Mouse (Mus musculus): ENCODE results near the gene Pard6b.
A peak's percentile ranks its signal among the peaks of the same experiment; 100 is the strongest.

The Pard6b gene

DNA sequence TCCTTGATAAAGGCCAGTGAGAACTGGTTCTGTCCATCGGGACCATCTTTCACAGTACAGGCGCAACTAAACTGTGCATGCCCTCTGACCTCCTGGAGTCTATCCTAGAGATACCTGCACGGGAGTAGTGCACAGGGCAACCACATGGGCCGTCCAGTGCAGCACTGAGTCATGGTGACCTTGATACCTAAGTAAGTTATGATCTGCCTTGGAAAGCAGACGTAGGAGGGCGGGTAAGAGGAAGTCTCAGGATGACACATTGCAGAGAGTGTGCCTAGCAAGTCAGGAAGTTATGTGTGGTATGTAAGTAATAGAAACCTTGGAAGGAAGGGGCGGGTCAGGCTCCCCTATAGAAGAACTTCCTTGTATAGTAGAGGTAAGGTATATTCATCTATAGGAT lies 15.3 kb upstream of the Pard6b start:
- DNase-seq: no peak

DNA sequence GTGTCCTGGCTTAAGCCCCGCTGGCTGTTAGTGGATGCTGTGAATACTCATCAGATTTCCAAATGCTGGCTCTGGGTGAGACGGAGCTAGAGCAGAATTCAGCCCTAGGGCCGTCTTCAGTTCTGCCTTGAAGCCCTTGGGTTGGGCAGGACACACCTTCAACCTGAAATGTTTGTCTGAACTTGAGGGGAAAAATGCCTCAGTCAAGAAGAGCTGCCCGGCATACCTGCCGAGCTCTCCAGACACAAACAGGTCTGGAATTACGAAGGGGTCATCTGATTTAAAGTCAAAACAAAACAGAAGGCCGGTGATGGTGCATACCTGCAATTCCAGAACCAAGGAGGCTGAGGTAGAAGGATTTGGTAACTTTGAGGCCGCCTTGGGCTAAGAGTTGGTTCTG lies 14.0 kb upstream of the Pard6b start:
- no peak for DNase-seq

DNA sequence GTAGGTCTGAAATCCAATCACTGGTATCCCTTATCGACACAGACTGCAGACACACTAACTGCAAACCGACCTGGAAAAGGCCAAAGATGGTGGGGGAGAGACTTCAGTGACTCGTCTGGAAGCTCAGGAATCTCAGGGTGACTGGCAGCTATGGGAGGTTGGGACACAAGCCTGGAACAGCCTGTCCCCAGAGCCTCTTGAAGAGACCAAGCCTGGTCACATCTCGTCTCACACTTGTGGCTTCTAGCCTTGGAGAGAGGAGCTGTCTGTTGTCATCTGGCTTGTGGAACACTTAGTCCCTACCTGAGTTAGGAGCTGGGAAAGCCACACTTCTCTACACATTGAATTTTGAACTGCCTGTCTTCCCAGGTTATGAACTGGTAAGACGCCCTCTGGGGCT lies 10.4 kb upstream of the Pard6b start:
- DNase-seq: no peak

GRCm38 (mm10) chr2:168072436-168073131 lies 8.2 kb upstream of the Pard6b start:
- no peak for DNase-seq

DNA sequence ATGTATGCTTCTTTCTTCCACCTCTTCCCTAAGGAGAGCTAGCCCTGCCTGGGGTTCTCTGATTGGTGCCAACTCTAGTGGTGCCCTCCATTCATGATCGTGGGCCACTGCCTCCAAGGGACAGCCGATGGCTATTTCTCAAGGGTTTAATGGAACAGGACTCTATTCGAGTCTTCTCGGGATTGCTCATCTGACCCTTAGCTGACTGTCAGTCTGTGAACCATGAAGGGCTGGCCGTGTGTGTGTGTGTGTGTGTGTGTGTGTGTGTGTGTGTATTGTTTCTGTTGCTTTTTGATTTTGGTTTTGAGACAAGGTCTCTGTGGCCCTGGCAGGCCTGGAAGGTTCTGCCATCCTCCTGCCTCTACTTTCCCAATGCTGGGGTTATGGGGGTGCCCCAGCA lies 7.1 kb upstream of the Pard6b start:
- no peak for DNase-seq

- peak; percentile 59 for DNase-seq
These were observed 6.3 kb upstream of the Pard6b start for GRCm38 (mm10) chr2:168074457-168074856.

DNA sequence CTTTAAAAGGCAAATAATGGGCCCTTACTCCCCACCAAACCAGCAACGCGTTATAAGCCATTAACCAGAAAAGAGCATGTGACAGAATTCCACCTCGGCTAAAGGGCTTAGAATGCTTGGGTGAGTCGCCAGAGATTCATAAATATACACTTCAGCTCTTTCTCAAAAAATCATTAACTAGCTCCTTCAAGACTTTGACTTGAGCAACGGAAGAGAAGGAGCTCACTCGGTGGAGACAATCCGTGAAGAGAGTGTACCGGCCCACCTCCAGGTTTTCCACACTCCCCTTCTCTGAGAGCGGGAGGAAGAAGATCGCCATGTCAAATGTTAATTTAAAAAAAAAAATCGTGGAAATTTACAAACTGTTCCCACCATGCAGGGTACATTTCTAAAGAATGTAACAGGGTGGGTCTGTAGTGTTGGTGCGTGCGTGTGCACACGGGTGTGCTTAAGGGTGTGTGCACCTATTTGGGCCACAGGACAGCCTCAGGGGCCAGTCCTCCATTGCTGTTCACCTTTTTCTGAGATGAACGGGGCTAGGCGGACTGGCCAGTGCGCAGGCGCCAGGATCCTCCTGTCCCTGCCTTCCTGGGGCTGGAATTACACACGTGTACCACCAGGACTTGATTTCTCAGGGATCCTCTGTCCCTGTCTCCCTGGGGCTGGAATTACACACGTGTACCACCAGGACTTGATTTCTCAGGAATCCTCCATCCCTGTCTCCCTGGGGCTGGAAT lies 3.8 kb upstream of the Pard6b start:
- peak; percentile 78 for DNase-seq

DNA sequence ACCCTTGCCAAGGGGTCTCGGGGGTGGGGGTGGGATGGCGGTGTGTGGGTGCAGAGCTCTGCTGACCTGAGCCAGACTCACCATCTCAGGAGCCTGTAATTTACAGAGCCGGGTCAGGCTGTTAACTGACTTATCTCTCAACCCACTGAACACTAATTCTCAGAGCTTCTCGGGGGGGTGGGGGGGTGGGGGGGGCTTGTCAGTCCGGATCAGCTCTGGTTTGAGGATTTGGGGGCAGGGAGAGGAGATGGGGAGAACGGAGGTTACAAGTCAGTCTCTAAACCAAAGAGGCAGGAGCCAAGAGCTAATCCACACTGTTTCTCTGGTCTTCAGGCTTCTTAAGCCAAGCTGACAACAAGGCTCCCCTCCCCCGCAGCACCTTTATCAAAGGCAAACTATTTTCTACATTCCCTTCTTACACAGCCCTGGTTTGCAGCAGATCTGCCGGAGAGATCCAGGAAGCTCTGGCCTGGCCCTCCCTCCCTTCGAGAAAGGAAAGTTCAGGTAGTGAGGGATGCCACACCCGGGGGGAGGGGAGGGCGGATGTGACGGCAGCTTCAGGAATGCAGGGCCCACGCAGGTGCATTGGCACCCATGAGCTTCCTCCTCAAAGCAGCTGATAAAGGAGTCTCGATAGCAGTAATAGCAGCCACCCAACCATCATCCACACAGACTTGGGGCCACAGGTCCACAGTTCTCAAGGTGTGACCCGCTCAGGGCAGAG lies 2.5 kb upstream of the Pard6b start:
- DNase-seq: peak; percentile 79

GRCm38 (mm10) chr2:168081299-168081932 lies 612 bp downstream of the Pard6b start:
- no peak for DNase-seq

GRCm38 (mm10) chr2:168081933-168082306 lies 1.1 kb downstream of the Pard6b start:
- no peak for DNase-seq

GRCm38 (mm10) chr2:168083593-168083992 lies 2.8 kb downstream of the Pard6b start:
- no peak for DNase-seq

GRCm38 (mm10) chr2:168084228-168084627 lies 3.4 kb downstream of the Pard6b start:
- no peak for DNase-seq

DNA sequence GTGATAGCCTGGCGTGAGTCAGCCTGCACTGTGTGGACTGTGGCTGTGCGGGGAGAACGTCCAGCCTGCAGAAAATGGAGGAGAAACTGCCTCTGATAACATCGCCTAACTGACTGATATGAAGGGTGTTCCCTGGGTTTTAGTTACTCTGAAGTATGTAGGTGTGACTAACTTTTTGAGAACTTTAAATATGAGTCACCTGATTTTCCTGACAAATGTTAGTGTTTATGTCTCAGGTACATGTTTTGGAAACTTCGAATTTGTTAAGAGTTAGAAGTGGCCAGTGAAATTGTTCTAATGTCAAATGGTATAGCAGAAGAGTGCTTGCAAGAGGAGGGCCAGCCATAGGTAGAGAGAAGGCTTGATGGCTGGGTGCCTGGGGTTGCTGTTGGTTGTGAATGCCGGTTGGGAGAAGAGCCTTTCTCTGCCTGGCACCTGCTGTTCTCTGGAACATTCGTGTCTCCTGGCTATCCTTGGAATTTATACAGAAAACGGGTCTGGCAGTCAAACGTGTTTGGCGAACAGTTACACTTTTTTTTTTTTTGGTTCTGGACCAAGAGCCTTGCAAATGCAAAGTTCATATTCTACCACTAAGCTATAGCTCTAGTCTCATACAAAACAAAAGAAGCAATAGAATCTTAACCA lies 4.9 kb downstream of the Pard6b start:
- DNase-seq: no peak

GRCm38 (mm10) chr2:168086318-168086717 lies 5.5 kb downstream of the Pard6b start:
- no peak for DNase-seq

GRCm38 (mm10) chr2:168086839-168087238 lies 6.0 kb downstream of the Pard6b start:
- DNase-seq: no peak

DNA sequence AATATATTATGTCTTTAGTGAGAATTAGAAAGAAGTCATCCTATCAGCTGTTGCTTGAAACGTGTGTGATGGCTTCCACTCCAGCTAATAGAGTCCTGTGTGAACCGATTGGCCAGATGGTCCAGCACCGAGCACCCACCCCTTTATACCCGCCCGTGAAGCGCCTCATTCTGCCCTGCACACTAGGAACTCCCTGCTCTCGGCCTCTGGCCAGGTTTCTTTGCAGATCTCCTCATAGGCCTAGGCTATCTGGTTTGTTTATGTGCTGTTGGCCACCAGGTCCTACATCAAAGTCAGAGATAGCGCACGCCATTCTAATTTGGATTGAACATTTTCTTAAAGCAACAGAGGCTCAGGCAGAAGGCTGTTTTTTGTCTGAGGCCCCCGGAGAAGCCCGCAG lies 10.8 kb downstream of the Pard6b start:
- DNase-seq: no peak

- DNase-seq: no peak
These were observed 12.3 kb downstream of the Pard6b start for GRCm38 (mm10) chr2:168093077-168093476.

GRCm38 (mm10) chr2:168095077-168095476 lies 14.3 kb downstream of the Pard6b start:
- DNase-seq: peak; percentile 87

- peak; percentile 57 for DNase-seq
These were observed 15.7 kb downstream of the Pard6b start for GRCm38 (mm10) chr2:168096487-168096886.

DNA sequence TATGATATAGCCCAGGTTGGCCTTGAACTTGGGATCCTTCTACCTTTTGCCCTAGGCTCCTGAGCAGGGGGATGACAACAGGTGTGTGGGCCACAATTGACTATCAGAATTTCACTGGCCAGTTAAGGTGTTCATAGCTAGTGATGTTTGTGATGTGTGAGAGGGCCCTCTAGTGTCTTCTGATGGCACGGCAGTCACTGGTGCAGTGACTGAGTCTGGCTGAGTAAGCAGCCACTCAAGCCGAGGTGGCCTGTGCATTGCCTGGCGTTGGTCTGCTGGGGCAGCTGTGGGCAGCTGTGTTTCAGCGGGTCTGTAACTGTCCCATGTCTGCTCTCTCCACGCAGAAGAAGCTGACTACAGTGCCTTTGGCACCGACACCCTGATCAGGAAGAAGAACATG lies 17.2 kb downstream of the Pard6b start:
- DNase-seq: peak; percentile 88

DNA sequence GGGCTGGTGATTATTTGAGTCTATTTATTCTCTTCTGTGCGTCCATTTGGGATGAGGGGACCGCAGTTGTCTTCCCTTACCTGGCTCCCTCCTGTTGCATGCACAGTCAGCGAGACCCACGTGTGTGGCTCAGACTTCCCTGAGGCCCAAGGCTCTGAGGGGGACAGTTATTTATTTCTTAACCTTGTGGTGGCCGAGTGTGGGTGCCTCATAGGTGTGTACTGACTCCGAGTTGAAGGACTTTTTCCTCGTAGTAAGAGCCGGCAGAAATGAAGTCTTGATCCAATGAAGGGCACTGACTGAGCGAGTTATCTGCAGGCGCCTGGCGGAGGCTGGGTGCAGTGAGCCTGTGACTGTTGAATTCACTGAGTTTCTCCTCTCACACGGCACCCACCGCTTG lies 19.2 kb downstream of the Pard6b start:
- DNase-seq: no peak

DNA sequence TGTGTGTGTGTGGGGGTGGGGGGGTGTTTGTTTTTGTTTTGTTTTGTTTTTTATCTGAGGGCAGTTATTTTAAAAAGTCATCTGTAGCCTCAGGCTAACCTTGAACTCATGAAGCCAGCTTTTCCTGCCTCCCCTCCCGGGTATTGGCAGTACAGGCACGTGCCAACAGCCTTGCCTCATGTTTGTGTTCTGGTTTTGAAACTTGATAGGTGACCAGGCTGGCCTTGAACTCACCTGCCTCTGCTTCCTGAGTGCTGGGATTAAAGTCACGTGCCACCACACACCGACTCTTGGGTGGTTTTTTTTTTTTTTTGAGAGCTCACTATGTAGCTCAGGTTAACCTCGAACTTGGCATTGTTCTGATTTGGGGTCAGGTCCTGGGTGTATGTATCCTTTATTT lies 21.0 kb downstream of the Pard6b start:
- DNase-seq: no peak

GRCm38 (mm10) chr2:168103341-168103740 lies 22.5 kb downstream of the Pard6b start:
- no peak for DNase-seq
